Mouse (Mus musculus) thymus, postnatal 36 days (tissue): ENCODE measurements around the gene Crybg1.
"Not testable (repeated sequence)": the region's sequence is repeated elsewhere in the genome, so short reads cannot be mapped to it uniquely, and the experiment has no call there.

Experiments used
- DNase-seq, 2 experiments: peaks; one replicate each; pipeline ENCODE4 v3.0.0; 2022; ENCODE audit warnings: mixed read lengths in 2 of 2

Gene Crybg1

GRCm38 (mm10) chr10:44005677-44006641, 142.7 kb downstream of the Crybg1 start:
- DNase-seq = peak; percentile 28 to 41

- DNase-seq = peak in 1 of 2 experiments; percentile 28
Measured at GRCm38 (mm10) chr10:44004221-44004751, 144.4 kb downstream of the Crybg1 start.

GRCm38 (mm10) chr10:44003551-44004151, 145.0 kb downstream of the Crybg1 start:
- peak; percentile 72 to 73 for DNase-seq

GRCm38 (mm10) chr10:44002995-44003524, 145.6 kb downstream of the Crybg1 start:
- no peak for DNase-seq

GRCm38 (mm10) chr10:44002004-44002940, 146.4 kb downstream of the Crybg1 start:
- peak in 1 of 2 experiments; percentile 29 for DNase-seq

GRCm38 (mm10) chr10:44000156-44000865, 148.3 kb downstream of the Crybg1 start:
- no peak for DNase-seq

GRCm38 (mm10) chr10:43998503-43999082, 150.1 kb downstream of the Crybg1 start:
- no peak for DNase-seq

GRCm38 (mm10) chr10:43998023-43998422, 150.6 kb downstream of the Crybg1 start:
- DNase-seq = no peak

- peak; percentile 9 to 45 for DNase-seq
Measured at GRCm38 (mm10) chr10:43997276-43997675, 151.4 kb downstream of the Crybg1 start.

- peak; percentile 24 to 45 for DNase-seq
Measured at GRCm38 (mm10) chr10:43995858-43996650, 152.6 kb downstream of the Crybg1 start.

- no peak for DNase-seq
Measured at GRCm38 (mm10) chr10:43993198-43993597, 155.5 kb downstream of the Crybg1 start.

- no peak for DNase-seq
Measured at GRCm38 (mm10) chr10:43992506-43992905, 156.1 kb downstream of the Crybg1 start.

- no peak for DNase-seq
Measured at GRCm38 (mm10) chr10:43991268-43991667, 157.4 kb downstream of the Crybg1 start.

GRCm38 (mm10) chr10:43983866-43984265, 164.8 kb downstream of the Crybg1 start:
- DNase-seq = no peak

- DNase-seq = no peak
Measured at GRCm38 (mm10) chr10:43983241-43983640, 165.4 kb downstream of the Crybg1 start.

GRCm38 (mm10) chr10:43982470-43982869, 166.2 kb downstream of the Crybg1 start:
- DNase-seq = no peak

GRCm38 (mm10) chr10:43980742-43981141, 167.9 kb downstream of the Crybg1 start:
- not testable (repeated sequence) for DNase-seq

- no peak for DNase-seq
Measured at GRCm38 (mm10) chr10:43980080-43980479, 168.6 kb downstream of the Crybg1 start.

GRCm38 (mm10) chr10:43977353-43977752, 171.3 kb downstream of the Crybg1 start:
- DNase-seq = no peak

GRCm38 (mm10) chr10:43973244-43973643, 175.4 kb downstream of the Crybg1 start:
- no peak for DNase-seq
